Mouse (Mus musculus) kidney, postnatal 14 days (tissue): ENCODE measurements around the gene Mapkap1.

ENCODE experiments used
- DNase-seq: peaks from one replicate; pipeline ENCODE4 v3.0.0; 2022; ENCODE audit warnings: mixed read lengths

Mapkap1 gene

GRCm38 (mm10) chr2:34406601-34407464, at the start of gene Mapkap1:
TSS of gene Mapkap1 (plus strand) at chr2:34406771.
- DNase-seq = peak; percentile 98

- no peak for DNase-seq
Measured at GRCm38 (mm10) chr2:34363678-34364077, 42.9 kb upstream of the Mapkap1 start.

- no peak for DNase-seq
Measured at GRCm38 (mm10) chr2:34367024-34367423, 39.5 kb upstream of the Mapkap1 start.

- DNase-seq = no peak
Measured at GRCm38 (mm10) chr2:34368396-34368795, 38.2 kb upstream of the Mapkap1 start.

GRCm38 (mm10) chr2:34370349-34370724, 36.2 kb upstream of the Mapkap1 start:
- no peak for DNase-seq

GRCm38 (mm10) chr2:34370725-34371440, 35.7 kb upstream of the Mapkap1 start:
- peak; percentile 47 for DNase-seq

GRCm38 (mm10) chr2:34371441-34372304, 34.9 kb upstream of the Mapkap1 start:
- peak; percentile 77 for DNase-seq

- peak; percentile 98 for DNase-seq
Measured at GRCm38 (mm10) chr2:34372305-34373301, 34.0 kb upstream of the Mapkap1 start, which contains the start of gene Pbx3. TSS of gene Pbx3 (minus strand) at chr2:34373142.

GRCm38 (mm10) chr2:34373886-34374285, 32.7 kb upstream of the Mapkap1 start:
- DNase-seq = no peak

- DNase-seq = no peak
Measured at GRCm38 (mm10) chr2:34374349-34374748, 32.2 kb upstream of the Mapkap1 start.

- no peak for DNase-seq
Measured at GRCm38 (mm10) chr2:34378930-34379329, 27.6 kb upstream of the Mapkap1 start.

GRCm38 (mm10) chr2:34399535-34399934, 7.0 kb upstream of the Mapkap1 start:
- no peak for DNase-seq

GRCm38 (mm10) chr2:34407596-34407995, 1.0 kb downstream of the Mapkap1 start:
- DNase-seq = no peak

GRCm38 (mm10) chr2:34408341-34408740, 1.8 kb downstream of the Mapkap1 start:
- no peak for DNase-seq

GRCm38 (mm10) chr2:34409741-34410340, 3.3 kb downstream of the Mapkap1 start:
- no peak for DNase-seq

- DNase-seq = no peak
Measured at GRCm38 (mm10) chr2:34420256-34420655, 13.7 kb downstream of the Mapkap1 start.

- no peak for DNase-seq
Measured at GRCm38 (mm10) chr2:34424186-34424585, 17.6 kb downstream of the Mapkap1 start.

- DNase-seq = peak; percentile 21
Measured at GRCm38 (mm10) chr2:34425573-34426223, 19.1 kb downstream of the Mapkap1 start.

GRCm38 (mm10) chr2:34430663-34431062, 24.1 kb downstream of the Mapkap1 start:
- no peak for DNase-seq

- no peak for DNase-seq
Measured at GRCm38 (mm10) chr2:34431701-34432372, 25.3 kb downstream of the Mapkap1 start.
